Mouse (Mus musculus) cerebellum, adult 8-10 months (tissue): ENCODE data around the gene Ovca2.
A peak's percentile ranks its signal among the peaks of the same experiment; 100 is the strongest.
"Not testable (repeated sequence)": the region's sequence is repeated elsewhere in the genome, so short reads cannot be mapped to it uniquely, and the experiment has no call there.

Source experiments
- DNase-seq: peaks from one replicate; pipeline ENCODE4 v3.0.0; 2022

The Ovca2 gene

DNA sequence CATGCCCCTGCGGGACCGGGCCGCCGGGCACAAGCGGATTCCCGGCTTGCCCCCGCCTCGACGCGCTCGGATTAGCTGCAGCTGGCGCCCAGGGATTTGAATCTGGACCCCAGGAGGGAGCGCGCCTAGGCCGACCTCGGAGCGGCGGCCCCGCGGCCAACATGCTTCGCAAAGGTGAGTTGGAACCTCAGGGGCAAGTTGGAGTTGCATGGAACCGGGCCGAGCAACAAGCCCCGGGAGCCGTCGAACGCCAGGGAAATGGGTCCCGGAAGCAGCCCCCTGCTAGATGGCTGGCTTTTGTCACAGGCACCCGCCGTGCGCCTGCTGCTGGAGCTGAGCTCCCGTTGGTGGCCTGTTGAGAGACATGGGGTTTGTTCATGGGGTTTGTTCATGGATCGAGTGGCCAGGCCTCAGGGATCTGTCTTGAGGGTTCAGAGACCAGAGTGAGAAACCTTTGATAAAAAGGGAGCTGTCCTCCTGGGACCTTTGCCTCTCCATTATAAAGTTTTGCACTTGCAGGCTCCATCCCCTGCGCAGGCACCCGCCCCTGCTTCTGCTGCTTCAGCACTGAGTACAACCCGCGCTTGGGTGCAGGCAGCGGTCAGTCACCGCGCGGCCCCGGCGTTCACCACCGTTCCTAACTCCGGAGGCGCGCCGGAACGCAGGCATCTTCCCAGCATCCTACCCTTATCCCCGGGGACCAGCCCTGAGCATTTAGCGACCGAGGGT, 15.7 kb upstream of the Ovca2 start:
- DNase-seq = no peak

DNA sequence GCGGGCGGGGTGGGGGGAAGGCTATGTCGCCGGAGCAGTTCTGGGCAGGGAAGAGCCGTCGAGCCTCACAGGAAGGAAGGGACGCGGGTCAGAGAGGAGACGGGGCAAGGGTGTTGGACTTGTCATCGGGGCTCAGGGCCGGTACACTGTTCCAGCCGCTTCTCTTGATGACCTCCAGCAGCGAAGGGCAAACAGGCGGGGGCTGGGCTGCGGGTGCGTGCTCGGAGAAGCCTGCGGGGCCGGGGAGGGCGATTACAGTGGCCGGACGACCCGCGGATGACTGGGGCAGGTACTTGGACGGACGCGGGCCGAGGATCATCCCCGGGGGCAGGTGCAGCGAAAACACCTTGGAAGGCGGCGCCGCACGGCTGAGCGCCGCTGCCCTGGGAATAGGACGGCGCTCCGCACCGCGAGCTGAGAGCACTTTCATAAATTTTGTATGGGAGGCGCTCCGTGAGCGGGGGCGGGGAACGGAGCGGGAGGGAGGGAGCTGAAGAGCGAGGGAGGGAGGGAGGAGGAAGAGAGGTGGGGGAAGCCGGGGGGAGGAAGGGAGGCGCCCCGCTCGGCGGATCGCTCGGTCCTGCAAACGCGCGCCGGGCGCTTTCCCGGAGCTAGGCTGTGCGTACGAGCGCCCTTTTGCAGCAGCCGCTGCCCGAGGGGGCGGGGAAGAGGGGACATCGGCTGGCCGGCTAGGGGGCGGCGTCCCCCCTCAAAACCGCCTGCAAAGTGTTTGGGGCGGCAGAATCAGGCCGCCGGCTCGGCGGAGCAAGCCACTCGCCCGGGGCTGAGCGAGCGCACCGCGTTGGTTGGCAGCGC, 14.8 kb upstream of the Ovca2 start, which contains the start of gene Rtn4rl1:
Gene Rtn4rl1, plus strand, starts transcription at position 528 of the 816 bp plus-strand sequence.
- peak; percentile 77 for DNase-seq

DNA sequence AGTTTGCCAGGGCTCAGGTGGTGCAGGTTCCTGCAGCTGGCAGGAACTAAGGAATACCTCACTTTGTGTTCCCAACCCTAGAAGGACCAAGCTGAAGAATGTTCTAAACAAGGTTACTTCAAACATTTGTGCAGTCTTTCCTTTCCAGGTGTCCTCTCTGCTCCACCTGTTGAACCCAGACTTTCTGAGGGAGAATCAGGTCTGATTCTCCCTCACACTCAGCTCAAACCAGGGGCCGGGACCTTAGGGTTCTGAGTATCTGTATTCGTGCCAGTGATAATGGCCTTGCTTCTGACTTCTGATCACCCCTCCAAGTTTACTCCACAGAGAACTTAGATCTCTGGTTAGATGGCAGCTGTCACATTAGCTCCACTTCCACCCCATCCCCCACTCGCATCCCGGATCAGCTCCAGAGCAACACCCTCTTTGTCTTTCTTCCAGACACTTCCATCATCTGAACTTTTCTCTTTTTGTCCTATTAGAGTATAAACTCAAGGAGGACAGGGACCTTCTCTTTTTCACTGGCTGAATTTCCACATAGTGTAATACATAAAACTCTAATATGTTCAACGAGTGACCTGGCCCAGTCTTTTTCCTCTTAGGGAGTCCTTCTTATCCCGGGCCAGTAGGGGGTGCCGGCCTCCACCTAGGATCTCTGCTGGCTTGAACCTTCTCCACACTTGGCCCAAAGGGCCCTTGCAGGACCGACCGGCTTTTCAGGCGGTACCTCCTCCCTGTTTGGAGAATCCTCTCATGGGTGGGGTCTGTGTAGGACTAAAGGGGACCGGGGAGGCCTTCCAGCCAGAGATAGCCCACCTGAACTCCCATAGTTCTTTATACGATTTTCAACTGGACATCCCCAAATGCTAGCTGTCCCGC, 13.9 kb upstream of the Ovca2 start:
- DNase-seq = peak; percentile 86

DNA sequence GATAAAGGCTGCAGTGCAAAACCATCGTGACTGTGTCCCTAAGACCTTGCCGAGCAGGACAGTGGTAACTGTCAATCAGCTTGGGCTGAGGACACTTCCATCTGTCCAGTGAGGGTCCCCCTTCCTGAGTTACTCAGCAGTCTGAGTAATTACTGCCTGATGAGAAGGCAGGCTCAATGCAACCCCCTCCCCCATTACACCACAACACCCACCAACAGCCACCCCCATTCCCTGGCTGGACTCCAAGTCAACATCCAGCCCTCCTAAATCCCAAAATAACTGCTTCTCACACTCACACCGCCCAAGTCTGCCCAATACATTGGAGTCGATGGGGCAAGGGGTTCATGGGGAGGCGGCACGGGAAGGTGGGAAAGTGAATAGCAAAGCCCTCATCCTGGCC, 13.2 kb upstream of the Ovca2 start:
- peak; percentile 46 for DNase-seq

DNA sequence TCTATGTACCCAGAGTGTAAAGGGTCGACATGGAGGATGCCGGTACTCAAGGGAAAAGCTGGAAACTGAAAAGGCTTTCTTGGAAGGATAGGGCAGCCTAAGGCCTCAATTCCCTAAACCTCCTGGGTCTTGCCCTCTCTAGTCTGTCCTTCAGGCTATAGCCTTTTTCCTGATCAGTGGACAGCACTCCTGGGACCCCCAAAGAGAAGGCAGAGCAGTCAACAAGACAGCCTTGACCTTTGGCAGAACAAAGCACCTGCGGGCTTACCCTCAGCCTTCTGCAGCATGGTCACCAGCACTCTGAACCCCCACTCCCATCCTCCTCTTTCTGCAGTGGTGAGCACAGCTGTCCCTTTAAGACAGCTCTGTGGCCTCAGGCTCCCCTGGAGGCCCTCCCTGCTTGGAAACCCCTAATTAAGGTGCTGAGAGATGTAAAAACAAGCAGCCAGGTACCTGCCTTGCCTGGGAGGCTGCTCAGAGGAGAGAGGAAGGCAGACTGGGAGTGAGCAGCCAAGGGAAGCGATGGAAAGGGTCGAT, 12.3 kb upstream of the Ovca2 start, which contains the start of gene Dph1:
Gene Dph1, minus strand, starts transcription at position 337 of the 537 bp plus-strand sequence.
- no peak for DNase-seq

DNA sequence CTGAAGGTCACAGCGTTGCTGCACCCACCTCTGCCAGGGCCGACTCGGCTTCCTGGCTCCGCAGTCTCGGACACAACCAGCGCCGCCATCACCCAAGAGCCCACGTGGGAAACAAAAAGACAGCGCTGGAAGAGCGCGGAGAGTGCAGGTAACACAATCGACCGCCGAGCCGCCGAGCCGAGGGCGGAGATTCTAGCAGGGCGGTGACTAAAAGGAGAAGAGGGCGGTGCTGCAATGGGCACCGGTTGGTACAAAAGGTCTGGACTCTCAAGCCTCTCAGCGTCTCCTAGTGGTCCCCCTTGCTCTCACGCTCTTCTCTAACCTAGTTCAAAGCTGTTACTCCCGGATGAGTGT, 11.7 kb upstream of the Ovca2 start:
- peak; percentile 78 for DNase-seq

DNA sequence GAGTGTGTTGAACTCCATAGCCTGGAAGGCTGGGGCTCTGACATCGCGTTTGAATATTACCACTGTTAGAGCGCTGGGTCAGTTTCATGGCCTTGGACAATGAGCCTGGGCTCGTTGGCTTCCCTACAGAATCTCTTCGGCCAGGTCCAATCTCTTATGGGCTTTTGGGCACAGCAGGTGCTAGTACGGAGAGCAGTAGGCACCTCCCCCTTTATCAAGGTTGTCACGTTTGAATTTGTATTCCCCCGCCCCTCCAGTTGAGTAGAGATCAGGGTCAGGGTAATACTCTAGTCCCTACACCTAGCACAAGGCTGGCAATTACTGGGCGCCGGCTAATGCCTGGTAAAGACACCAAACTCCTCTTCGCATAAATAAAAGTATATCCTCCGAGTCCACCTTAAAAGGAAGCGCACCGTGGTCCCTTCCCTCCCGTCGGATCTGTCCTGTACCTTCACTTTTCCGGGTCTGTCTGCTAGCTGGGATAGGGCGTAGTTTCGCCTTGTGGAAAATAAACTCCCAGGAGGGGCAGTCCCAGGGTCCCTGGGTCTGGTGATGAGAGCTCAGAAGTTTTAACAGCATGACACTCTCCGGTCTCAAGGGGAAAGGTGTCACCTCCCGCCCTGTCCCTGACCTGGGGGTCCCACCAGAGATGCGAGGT, 11.2 kb upstream of the Ovca2 start:
- DNase-seq = peak; percentile 24

DNA sequence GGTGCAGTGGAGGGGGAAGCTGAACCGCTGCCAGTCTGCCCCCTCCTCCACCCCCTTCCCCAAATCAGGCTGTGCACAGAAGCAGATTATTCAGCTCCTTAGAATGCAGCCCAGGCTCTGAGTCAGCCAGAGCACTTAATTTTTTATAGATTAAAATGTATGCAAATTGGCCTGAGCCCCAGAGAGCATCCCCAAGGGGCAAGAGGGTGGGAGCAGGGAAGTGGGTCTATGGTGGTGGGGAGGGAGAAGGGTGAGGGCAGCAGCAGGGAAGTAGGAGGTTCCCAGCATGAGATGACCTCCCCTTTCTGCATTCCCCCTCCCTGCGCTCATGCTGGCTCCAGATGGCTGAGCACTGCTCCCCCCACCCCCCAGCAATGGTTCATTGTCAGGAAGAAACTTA, 6.4 kb upstream of the Ovca2 start:
- no peak for DNase-seq

DNA sequence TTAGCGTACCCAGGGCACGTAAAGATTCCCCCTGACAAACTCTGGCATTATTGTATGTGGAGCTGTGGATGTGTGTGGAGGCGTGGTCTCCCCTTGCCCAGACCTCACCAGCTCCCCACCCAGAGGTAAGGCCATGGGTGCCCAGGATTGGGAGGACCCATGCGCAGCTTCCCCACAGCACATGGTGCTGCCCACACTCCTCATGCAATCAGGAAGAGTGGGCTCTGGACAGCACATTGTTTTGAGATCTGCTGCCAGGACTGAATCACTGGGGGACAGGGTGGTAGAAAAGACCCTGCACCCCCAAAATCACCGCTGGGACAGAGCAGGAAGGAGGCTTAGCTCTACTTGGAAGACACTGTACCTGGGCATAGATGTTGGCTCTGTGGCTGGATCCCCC, 5.9 kb upstream of the Ovca2 start:
- DNase-seq = no peak

DNA sequence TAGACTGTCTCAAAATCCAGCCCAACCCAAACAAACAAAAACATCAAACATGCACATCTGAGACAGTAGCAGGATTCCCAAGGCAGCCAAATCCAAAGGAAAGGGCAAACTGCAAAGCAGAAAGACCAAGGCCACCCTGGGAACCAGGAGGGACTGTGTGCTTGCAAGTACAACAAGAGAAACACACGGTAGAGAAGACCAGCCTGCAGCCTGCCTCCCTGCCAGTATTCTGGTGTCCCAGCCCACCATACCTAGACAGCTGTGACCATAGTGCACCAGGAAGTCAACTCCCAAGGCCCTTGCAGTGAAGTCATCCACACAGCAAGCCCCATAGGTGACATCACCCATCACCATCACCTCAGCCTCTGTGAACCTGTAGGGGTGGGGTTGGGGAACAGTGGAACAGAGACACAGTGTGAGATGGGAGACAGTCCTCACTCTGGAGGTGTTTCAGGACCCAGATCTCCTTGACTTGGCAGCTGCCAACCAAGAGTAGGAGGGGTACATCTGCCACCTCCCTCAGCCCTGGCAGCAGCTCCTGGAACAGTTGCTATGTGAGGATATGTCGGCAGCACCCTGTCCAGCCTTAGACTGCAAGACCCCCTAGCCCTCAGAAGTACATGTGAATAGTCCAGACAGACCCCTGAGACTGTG, 5.4 kb upstream of the Ovca2 start:
- DNase-seq = no peak

DNA sequence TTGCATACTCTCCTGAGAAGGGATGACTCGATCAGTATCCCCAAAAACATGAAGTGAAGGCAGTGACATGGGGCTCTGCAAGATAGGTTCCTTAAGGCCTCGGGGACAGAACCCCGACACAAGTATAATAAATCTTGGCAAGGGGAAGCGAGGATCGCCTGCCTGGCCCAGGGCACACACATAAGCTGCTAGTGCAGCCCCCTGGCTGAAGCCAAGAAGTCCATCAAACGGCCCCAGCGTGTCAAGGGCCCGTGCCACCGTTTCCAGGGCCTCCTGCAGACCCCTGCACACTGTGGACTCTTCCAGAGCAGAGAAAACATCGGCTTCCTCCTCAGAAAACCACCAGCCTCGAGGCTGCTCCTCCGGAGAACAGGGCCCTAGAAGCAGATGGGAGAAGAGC, 624 bp downstream of the Ovca2 start:
- no peak for DNase-seq

DNA sequence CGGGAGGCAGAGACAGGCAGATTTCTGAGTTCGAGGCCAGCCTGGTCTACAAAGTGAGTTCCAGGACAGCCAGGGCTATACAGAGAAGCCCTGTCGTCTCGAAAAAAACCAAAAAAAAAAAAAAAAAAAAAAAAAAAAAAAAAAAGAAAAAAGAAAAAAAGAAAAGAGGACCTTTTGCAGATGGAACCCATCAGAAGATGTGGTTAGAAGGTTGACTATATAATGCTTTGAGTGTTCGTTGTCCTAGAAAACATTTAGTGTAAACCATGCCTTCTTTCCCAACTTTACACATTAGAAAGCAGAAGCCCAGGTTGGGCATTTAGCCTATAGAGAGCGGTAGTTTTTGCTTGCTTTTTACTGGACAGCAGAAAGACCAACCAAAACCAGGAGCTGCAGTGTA, 4.1 kb downstream of the Ovca2 start:
- not testable (repeated sequence) for DNase-seq

DNA sequence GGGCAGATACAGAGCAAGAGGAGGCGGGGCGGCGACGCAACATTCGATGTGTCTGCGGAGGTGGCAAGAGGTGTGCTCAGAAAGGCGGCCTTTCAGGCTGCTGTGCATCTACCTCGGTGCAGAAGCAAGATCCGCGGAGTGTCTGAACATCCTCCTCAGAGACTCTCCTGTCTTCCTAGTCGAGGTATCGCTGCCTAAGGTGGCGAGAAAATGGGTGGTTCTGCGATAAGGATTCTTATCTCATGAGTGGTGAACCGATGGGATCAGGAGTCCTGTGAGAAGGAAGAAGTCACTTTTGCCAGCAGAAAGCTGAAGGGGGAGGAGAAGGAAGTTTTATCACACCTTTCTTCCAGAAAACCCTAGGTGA, 4.9 kb downstream of the Ovca2 start:
- no peak for DNase-seq

DNA sequence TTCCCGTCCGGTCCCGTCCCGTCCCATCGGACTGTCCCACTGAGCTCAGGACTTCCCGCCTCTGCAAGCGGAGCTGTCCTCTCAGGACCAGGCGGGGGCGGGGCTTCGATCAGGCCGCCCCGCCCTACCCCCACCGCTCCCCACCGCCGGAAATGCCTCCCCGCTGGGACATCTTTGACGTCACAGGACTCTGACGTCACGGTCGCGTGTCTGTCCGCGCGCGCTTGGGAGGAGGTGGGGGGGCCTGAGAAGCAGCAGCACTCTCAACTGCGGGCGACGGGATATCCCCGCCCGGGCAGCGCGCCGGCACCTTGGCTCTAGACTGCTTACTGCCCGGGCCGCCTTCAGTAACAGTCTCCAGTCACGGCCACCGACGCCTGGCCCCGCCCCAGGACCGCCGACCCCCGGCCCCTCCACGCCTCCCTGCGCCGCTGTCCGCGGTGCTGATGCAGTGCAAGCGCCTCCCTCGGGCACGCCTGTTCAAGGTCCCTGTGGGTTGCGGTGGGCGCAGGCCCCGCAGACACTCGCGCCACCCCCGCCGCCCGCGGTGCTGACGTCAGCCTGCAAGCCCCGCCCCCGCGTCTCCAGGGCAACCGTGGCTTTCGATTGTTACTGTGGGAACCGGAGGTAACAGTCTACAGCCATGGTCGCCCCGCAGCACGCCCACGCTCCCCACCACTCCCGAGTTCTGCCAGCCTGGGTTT, 5.4 kb downstream of the Ovca2 start:
- DNase-seq = peak; percentile 90

DNA sequence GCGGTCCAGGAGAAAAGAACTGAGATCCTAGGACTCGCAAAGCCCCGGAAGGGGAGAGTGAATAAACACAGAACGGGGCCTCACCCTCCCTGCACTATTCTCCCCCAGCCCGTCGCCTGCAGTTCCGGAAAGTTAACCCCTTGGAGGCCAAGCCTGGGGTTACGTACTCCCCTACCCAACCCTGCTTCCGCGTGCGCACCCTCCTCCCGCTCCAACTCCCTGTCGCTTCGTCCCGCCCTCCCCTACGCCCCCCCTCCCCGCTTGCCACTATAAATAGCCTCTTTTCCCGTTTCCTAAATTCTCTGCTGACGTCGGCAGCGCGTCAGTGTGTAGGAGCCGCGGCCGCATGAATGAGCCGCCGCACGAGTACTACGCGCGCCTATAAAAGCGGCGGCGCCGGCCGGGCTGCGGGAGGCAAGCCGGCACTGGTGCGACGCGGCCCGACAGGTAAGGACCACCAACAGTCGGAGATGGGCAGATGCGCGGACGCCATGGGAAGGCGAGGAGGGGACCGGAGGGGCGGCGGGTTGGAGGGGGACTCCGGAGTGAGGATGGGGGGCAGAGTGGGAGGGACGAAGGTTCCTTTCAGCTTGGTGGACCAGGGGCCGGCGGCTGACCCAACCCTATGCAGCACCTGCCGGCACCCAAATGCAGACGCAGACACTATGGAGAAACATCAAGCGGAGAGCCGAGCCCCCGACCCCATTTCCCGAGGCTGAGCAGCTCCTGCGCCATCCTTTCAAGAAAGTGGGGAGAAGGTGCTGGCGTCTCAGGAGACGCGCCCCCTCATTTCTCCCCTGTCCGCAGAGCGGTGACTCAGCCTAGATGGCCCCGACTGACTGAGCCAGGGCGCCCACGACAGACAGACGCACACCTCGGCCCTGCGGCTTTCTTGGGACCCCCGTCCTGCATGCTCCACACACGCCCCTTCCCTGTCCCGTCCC, 6.2 kb downstream of the Ovca2 start:
- DNase-seq = peak; percentile 56

DNA sequence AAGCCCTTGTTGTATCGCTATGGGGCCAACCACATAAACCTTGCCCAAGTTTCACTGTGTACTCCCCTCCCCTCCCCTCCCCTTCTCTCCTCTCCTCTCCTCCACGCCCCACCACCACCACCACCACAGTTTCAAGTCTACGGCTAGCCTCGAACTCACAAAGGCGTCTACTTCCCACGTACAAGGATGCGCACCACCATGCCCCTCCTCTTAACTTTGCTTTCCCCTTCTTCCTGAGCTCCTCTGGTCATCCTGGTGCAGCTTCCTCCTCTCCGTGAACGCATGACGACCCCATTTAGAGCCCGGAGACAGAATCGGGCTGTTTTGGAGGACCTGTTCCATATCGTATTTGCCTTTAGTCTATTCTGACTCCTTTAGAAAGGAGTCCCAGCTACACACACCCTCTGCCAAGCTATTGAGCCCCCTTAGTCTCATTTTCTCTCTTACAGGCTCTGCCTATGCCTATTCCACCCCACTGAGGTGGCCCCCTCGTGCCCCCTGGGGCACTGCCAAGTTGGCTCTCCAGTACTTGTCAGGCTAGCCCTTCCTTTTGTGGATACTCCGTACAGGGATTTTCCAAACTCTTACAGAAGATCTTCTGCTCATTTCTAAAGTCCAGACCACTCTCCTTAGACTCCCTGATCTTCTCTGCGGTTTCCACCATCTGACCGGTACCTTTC, 7.3 kb downstream of the Ovca2 start:
- peak; percentile 46 for DNase-seq

DNA sequence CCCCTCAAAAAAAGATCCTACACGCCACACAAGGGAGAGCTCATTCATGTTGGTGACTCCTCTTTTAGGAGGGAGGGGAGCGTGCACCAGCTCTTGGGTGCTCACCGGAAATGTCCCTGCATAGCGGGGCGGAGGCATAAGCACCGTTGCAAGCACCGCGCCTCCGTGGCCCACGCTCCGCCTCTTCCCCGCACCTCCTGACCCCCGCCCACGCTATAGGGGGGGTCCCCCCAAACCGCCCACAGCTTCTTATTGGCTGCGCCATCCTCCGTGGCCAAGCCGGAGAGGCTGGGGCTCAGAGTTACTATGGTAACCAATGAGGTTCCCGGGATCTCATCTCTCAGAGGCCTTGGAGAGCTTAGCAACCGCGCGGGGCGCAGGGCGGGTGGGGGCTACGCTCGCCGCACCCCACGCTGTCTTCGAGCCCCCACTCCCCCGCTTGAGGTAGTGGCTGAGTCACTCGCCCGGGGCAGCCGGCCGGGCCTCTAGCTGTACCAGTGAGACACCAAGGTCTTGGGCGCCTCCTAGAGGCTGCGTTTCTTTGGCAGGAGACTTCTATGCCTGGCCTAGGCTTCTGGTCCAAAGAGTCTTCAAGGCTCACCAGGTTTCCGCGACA, 8.4 kb downstream of the Ovca2 start:
- DNase-seq = peak; percentile 96

DNA sequence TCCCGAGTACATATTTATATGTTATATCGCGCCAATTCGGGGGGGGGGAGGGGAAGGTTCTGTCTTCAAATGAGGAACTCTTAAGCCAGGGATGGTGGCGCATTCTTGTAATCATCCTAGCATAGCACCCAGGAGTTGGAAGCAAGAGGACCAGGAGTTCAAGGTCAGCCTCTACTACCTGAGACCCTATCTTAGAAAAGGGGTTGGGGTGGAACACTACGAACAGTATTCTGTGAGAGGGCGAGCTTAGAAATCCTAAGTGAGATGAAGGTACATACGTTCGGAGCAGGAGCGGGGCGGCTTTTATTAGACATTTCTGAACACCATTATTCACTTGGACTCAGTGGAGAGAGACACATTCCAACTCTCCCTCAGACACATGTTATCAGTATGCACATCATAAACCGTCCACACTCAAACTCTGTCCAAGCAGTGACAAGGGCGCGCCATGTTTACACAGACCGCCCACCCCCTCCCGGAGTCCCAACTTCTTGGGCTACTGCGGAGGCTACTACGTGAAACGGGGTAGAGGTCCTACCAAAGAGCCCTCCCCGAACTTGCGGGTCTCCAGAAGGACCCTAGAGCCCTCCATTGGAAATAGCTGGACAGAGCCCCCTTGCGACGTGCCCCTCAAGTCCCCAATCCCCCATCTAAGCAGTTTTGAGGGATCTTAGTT, 9.1 kb downstream of the Ovca2 start, which contains the start of gene Hic1:
Gene Hic1, minus strand, starts transcription at position 115 of the 676 bp plus-strand sequence.
- no peak for DNase-seq
